Mouse (Mus musculus) testis, adult 2 months (tissue): ENCODE measurements at regions not wholly inside any gene's neighbourhood (a gene's known extent, or its start where the extent isn't known, plus 50 kb on each side); places are given as distances from the start of the nearest gene placed in this dataset.

ENCODE experiments used
- CTCF ChIP-seq: fragments of 200-500 bp; IDR thresholded peaks from 2 replicates; pipeline ENCODE4 v1.5.1; 2012; ENCODE audit warnings: low read depth, mild to moderate bottlenecking, inconsistent platforms, low read length, moderate library complexity; ENCODE audit not compliant: control insufficient read depth, insufficient read depth, insufficient replicate concordance
- POLR2A ChIP-seq: fragments of 200-500 bp; IDR thresholded peaks from 2 replicates; pipeline ENCODE4 v1.6.1; 2012; ENCODE audit warnings: low read depth, mild to moderate bottlenecking, inconsistent platforms, low read length, moderate library complexity; ENCODE audit not compliant: control insufficient read depth

- TF ChIP-seq CTCF = no peak
- no peak for TF ChIP-seq POLR2A
These were observed 381.0 kb downstream of the Igsf11 start for GRCm38 (mm10) chr16:39273490-39273889.
